ENCODE assay signal across 19 mouse cellular contexts in the genomic region with DNA sequence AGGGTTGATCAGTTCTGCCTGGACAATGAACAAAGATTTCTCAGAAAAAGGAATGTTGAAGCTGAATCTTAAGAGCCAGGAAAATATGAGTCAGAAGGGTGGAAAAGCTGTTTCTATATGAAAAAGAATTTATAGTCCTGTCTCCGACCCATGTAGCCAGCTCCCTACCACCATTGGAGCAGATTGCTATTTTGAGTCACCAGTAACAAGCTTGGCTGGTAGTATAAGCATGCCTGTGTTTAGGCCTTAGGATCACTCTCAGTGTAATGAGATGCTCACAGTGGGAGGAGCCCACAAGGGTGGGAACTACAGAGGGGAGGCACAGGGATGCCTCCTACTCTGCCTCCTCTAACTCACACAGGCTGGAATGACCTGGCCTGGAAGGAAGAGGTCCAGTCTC.
"Had no signal": no experiment of that assay in that cellular context is flagged by ENCODE, and none has a peak within 500 bp of the region (broad histone marks: within the 10 kb centered on the region; RNA-seq: fewer than 3 reads in every experiment).

No protein-coding gene starts in this region.

- H3K27ac ChIP-seq: left cerebral cortex, adult 2 months; liver, embryonic 15.5 days; macrophage; midbrain, embryonic 12.5 days; neural tube, embryonic 13.5 days; stomach, embryonic 15.5 days had no signal

- ATAC-seq: intestine, embryonic 16.5 days; midbrain, embryonic 16.5 days had no signal

- H3K4me1 ChIP-seq: limb, embryonic 13.5 days; liver, embryonic 15.5 days; midbrain, embryonic 12.5 days; neural tube, embryonic 13.5 days; stomach, embryonic 15.5 days had no signal

- H3K4me2 ChIP-seq: limb, embryonic 13.5 days; liver, embryonic 11.5 days; liver, embryonic 15.5 days; midbrain, embryonic 12.5 days; neural tube, embryonic 13.5 days; stomach, embryonic 15.5 days had no signal

- DNase-seq: kidney, adult 2 months; kidney, postnatal 25 days; lung, adult 2 months; lung, postnatal 10 days; retina, postnatal 1 day; right cerebral cortex, postnatal 14 days; thymus, adult 18-20 months; thymus, postnatal 14 days had no signal

- H3K9me3 ChIP-seq: limb, embryonic 13.5 days; liver, embryonic 15.5 days; midbrain, embryonic 12.5 days; neural tube, embryonic 13.5 days; stomach, embryonic 15.5 days had no signal

- H3K27me3 ChIP-seq: limb, embryonic 13.5 days; liver, embryonic 15.5 days; megakaryocyte, embryonic 14.5 days; midbrain, embryonic 12.5 days; neural tube, embryonic 13.5 days; stomach, embryonic 15.5 days had no signal

- H3K9ac ChIP-seq: limb, embryonic 13.5 days; liver, embryonic 15.5 days; midbrain, embryonic 12.5 days; neural tube, embryonic 13.5 days; stomach, embryonic 15.5 days had no signal

- H3K4me3 ChIP-seq: left cerebral cortex, adult 2 months; limb, embryonic 13.5 days; liver, embryonic 15.5 days; megakaryocyte, embryonic 14.5 days; midbrain, embryonic 12.5 days; neural tube, embryonic 13.5 days; stomach, embryonic 15.5 days had no signal
